Mouse (Mus musculus): ENCODE results near the gene Dupd1.

Dupd1 gene

DNA sequence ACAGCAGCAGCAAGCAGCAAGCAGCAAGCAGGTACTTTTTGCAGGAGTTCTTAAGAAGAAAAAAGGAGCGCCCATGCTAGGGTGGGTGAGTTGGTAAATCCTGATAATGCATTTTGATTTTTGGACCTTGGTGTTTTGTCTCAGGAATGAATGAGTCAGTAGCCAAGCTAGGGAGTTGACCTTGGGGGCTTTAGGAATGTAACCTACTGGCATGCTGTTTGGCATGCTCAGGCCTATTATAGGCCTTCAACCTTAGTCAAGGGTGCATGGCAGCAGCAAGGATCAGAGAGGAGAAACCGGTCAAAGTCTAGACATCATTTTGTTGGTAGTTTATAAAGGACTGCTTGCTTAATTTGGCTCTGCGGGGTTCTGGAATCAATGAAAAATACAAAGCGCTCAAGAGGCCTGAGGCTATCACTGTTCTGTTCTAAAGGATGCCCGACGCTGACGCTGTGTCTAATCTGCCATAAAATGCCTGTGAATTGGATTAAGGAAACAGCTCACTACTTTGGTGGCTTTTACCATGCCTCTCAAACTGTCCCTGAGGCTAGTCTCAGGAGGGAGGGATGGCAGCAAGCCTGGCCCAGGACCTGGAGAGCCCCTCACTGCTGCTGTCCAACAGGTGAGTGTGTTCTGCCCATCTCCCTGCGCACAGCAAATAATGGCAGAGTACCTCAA lies 7.8 kb upstream of the Dupd1 start:
- no peak for DNase-seq

DNA sequence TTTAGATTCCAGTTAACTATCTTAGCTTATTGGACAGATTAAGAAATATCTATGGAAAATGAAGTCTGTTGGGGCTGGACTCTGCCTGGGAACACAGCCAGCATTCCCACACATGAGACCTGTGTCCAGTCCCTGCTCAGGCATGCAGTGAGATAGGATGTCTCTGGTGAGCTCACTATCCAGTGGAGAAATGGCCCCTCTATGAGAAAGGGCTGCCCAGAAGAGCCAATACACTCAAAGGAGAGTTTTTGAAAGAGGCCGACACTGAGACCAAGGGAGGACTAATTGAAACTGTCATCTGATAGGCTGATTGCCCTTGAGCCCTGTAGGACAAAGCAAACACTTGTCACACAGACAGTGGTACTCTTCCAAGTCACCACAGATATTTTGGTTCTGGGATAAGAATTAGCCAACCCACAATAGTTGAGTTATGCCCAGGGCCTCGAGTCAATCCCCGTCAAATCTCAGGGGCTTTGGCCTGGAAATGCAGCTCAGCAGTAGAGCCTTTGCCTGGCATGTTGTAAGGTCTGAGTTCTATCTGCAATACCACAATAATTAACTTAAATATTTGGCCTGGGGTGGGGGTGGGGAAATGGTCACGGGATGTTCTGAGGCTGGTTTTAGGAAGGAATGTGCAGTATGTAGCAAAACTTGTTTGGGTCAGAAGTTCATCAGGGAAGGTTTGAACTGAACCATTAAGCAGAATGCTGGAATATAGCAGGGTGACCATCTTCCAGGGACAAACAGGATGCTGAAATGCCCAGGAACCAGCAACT lies 6.2 kb upstream of the Dupd1 start:
- DNase-seq: no peak

DNA sequence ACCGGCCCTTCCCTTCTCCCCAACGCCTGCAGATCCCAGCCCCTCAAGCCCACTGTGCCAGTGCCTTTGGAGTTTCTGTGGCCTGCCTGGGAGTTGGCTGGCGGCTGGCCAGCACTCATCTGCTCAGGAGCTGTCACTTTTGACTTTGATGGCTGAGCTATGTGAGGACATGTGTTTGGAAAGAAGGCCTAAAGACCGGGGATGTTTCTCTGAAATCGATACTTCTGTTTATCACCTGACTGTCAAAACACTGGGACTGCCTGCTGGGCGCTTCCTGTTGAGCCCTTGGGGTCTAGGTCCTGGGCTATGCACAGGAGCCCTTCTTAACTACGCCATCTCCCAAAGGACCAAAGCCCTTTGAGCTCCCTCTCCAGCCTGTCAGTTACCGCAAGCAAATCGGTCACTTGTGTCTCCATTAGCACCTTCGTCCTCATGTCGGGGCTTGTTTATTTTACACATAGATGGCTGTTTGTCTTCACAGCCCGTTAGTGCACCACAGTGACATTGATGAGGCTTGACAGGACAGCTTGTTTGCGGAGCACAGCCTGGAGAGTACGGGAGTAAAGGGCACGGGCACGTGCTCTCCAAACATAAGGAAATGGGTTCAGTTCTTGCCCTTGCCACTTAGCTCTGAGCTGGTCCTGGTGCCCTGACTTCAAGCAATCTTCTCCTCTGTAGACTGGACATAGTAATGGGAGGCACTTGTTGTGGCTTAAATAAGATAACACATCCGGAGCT lies 5.4 kb upstream of the Dupd1 start:
- no peak for DNase-seq

DNA sequence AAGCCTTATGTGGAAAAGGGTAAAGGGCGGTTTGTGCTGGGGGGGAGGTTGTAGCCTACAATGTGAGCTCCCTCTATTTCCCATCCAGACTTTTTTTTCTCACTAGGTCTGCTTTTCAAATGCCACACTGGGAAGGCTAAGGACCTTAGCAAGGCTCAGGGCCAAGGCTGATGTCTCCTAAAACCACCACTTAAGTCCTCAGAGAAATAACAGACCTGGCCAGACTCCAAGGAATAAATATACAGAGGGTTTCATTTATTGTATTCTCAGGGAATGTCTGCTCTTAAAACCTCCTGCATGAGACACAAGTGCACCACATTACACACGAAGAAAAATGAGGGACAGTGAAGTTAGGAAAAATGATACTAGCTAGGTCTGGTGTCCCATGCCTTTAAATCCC lies 3.1 kb downstream of the Dupd1 start:
- DNase-seq: no peak

DNA sequence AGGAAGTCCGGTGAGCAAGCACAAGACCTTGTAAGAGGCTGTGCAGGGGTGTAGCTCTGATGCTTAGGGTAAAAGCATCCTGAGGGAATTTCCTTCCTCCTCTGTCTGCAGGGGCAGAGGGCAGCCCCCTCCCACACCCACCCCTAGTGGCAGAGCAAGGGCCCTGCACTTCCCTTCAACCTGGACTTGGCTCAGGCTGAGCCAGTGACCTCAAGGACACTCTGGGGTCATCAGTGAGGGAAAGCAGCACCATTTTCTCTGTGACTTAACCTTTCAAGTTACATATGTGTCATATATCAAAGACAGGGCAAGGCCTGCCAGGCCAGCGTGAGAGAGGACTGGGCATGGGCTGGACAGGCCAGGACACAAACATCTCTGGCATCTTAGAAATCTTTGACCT lies 4.8 kb downstream of the Dupd1 start:
- DNase-seq: no peak

DNA sequence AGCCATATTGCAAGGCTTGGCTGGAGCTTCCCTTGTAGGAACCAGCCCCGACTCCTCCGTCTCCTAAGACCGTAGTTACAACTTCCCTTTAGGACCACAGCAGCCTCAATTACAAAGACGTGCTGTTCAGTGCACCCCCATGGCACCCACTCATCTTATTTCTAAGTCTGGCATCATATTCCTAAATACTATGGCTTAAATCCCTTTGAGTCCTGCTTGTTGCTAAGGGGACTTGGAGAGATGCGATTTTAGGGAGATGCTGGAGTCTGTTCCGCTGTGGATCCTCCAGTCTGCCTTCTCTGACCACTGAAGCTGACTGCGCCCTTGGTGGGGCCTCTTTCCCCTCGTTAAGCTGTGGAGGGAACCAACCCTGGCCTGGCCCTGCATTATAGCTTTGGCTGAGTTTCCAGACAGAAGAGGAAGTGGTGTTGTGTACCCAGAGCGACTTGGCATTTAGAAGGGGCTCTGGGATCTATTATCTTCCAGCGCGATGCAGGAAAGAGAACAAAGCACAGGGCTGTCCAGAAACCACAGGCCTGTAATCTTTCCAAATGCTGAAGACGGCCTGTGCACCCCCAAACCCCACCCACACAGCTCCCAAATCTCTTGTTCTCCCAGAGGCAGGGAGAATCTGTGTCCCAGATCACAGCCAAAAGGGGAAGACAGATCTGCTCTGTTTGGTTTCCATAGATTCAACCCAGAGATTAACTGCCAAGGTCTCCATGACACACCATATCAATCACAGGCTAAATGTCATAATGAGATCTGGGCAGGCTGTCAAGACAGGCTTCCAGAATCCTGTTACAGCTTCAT lies 7.4 kb downstream of the Dupd1 start:
- DNase-seq: no peak

DNA sequence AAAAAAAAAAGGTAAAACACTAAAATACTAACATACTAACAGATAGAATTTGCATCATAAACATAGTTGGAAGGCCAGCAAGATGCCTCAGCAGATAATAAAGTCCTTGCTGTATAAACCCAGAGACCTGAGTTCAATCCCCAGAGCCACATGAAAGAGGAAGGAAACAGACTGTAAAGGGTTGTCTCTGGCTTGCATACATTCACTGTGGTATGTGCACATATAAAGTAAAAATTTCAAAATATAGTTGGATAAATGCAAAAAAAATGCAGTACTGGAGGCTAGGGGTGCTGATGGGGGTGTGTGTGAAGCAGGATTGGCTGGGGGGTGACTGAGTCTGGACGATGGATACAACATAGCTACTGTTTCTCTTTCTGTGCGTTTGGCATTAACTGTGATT lies 8.9 kb downstream of the Dupd1 start:
- DNase-seq: no peak

DNA sequence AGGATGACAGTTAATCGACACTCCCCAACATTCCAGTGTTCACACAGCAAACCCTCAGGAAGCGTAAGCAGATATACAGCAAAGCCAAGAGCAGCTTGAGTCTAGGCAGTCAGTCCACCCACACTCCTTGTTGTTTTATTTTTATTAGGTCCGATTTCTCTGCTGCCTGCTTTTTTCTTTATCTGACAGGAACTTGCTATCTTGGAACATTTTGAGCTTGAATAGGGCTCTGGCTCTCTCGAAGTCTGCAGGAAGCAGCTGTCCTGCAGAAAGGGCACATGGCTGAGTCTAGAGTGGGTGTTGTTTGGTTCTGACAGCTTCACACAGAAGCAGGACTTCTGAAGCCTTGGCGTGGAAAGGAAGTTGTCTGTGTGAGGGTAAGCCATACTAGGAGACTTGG lies 11.1 kb downstream of the Dupd1 start:
- no peak for DNase-seq

DNA sequence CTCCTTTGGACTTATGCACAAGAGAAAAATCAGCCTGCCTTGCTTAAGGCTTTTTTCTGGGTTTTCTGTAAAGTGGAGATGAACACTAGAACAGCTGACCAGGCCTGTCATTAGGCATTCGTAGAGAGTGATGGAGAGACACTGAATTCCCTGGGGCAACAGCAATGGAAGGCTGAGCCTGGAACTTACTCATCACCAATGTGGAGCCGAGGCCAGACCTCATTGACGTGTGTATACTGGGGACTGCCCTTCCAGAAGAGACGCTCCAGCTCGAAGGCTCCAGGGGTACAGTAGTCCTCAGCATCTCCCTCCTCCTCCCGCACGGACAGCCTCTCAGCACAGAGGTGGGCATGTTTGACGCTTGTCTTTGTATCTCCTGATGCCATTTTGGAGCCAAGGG lies 11.7 kb downstream of the Dupd1 start:
- DNase-seq: no peak

DNA sequence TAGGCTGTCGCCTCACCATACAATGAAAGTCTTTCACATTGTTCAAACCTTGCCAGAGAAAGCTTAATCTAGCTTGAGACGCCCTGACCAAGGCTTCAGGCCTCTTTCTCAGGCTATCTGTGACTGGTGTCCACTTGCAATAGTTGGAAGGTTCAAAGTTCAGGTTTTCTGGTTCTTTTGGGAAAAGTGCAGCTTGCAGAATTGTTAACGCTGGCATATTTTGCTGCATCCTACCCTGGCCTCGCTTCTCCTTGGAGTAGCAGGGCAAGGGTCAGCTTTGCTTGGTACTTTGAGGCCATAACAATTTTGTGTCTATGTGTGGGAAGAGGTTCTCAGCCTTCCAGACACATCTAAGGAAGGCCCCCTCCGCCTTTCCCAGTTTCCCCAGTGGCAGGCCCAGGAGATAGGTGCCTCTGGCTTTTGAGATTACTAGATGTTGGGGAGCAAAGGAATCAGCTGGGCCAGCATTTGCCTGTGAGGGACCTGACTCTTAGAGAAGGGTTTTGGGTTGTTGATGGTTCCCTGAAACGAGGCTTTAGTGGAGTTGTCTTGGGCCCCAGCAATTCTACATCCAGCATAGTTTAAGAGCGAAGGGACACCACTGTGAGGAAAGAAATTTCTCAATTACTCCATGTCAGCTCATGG lies 18.1 kb downstream of the Dupd1 start:
- DNase-seq: no peak

DNA sequence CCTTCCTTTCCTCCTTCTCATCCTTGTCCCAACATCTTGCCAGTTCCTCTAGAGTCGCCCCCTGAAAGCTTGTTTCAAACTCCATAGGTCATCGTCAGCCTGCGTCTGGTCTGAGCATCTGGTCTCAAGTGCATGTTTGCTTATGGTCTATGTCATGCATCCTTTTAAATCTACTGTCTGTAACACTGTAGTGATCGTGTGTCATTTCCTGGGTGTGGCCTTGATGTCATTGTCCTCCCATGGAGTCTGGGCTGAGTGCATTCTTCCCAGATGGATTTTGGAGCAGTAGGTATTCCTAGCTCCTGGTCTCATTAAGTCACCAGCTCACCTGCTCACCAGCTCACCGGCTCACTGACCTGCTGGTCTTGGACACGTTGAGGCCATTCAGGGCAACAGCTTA lies 19.4 kb downstream of the Dupd1 start:
- DNase-seq: no peak

DNA sequence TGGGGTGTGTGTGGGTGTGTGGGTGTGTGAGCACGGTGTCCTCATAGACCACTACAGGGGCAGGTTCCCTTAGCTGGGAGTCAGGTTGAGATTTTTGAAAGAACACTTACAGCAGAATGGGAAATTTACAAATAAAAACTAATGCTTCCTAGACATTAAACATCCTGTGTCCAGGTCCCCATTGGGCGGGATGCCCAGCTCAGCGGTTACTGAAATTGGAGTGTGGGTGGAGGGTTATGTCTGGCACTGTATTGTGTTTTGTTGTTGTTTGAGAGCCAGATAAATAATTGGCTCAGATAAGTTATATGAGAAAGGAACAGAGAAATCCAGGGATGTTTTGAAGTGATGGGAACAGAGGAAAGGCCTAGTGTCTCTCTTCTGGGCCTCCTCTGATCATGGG lies 23.3 kb downstream of the Dupd1 start:
- no peak for DNase-seq

DNA sequence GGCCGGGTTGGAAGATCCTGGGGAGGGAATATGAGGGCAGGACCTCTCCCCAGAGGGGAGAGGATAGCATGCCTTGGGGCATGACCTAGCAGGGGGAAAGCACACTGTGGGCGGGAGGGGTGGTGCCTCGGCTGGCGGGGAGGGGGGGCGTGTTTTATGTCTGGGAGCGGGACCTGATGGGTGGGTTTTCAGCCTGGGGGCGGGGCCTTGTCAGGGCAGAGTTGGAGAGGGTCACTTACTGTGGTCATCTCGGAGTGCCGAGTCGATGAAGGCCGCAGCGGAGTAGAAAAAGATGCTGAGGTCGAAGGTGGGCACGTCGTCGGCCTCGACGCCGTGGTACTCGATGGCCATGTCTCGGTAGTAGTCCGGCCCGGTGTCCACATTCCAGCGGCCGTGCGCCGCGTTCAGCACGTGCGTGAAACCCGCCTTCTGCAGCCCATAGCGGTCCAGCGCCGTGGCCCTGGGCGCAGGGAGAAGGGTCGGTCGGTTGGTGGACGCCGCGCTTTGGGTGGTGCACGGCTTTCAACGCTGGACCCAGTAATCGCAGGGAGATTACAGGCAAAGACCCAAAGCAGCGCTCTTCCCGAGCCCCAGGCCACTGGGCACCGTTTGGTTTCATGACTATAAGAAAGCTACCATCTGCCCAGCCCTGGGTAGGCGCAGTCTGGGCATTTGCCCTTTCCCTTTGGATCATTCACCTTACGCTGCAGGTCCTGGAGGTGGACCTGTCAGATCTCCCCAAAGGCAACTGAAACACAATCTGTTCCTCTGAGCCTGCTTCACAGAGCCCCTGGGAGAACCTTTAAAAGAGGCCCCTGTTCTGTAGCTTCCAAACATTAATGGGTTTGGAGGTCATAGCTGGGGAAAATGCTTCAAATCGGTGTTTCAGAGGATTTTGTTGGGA lies 27.7 kb downstream of the Dupd1 start:
- DNase-seq: no peak

DNA sequence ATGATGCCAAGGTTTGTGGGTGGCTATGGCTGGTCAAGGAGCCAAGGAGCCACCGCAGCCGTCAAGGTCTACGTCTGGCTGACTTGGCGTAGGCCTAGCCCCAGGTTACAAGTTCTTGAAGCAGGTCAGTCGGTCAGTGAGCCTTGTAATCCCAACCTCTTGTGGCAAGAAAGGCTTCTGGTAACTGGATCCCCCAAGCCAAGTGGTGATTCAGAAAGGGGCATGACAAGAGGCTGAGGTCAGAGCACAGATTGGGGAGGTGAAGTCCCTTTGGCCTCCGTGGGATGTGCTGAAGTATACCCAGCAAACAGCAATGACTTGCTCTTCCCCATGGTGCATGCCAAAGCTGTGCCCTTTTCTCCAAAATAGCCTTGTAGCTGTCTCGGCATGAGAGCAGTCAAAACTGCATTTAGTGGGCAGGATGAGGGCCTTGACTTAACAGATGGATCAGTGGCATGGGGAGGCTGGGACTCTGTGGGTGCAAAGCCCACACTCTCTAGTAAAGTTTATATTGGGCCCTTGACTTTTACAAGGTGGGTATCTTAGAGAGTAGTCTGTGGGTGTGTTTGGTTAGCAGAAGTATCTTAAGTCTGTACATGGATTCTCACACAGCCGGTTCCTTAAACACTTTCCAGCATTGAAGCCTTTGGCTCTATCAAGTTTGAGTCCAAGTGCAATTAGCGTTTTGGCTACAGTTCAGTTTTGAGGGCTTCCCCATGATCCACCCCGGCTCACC lies 28.8 kb downstream of the Dupd1 start:
- no peak for DNase-seq

DNA sequence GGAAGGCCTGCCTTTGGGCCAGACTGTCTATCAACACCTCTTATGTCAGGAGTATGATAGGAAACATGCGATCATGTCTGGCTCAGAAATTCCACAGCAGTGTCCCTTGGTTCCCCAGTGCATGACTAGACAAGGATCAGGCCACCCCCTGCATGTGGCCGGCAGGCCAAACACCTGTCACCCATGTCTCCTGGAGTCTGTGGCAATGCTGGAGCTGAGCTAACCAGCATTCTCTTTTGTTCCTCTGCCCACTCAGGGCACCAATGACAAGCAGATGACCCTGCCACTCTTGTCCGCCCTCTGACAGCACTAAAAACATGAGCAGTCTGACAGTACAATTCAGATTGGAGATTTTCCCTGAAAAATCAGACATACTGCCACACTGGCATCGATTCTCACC lies 30.5 kb downstream of the Dupd1 start:
- no peak for DNase-seq

DNA sequence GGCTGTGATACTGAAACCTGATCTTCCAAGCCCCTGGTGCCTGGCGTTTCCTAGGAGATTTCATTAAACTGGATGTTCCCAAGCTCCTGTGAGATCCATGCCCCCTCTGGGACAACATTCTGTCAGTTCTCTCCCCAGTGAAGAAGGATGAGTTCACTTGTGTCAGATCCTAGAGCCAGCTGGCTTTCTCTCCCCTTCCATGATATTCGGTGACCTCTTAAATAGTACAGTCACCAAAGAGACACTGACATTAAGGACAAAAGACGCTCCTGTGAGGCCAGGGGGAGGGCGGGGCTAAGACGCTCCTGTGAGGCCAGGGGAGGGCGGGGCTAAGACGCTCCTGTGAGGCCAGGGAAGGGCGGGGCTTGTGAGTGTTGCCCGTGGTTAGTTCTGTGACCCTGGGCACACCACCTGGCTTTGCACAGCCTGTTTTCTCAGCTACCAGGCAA lies 31.7 kb downstream of the Dupd1 start:
- DNase-seq: no peak

DNA sequence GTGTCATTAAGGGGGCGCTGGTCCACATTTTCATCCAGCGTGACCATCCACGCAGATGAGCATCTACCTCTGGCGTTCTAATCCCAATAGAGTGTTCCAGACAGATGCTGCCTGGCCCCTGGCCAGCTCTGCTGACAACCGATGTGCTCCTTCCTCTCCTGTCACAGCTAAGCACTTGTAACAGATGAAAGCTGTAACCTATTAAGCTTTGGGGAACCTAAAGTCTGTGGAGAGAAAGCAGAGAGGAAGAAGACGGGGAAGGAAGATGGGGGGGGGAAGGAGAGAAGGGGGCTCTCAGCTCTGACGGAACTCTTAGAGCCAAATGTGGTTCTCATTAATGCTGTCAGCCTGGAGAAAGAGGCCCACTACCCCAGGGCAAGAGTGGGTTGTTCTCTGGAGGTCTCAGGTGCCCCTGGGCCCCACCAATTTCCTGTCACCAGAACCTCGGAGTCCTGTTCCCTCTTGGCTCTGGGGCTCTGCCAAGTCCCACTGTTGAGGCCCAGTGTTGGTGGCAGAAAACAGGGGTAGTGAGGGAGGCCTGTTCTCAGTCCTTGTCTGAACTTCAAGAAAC lies 34.7 kb downstream of the Dupd1 start:
- DNase-seq: no peak

DNA sequence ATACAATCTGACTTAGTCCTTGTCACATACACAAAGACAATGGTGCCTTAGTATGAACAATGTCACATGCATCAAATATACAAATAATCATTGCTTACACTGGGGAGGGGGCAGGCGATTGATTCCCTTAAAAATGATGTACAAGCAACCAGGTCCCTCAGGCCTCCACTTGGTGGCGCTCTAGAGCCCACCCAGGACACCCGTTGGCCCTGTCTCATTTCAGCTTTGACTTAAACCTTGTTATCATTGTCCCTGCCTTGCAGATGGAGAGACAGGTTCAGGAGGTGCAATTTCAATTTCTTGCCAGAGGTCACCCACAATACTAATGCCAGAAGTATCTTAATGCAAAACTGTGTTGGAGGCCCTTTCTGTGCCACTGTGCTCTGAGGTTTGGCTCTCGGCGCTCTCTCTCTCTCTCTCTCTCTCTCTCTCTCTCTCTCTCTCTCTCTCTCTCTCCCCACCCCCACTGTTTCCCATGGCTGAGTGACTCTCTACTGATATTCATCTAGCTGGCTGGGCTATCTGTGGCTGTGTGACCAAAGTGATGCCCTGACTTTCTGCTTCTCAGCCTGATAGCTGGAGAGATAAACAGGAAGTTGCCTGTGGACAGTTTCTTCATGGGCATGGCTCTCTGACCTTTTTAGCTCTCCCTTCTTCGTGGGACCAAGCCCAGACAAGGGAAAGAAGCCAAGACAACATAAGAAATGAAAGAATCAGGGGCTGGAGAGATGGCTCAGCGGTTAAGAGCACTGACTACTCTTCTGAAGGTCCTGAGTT lies 35.7 kb downstream of the Dupd1 start:
- DNase-seq: peak; percentile 25

DNA sequence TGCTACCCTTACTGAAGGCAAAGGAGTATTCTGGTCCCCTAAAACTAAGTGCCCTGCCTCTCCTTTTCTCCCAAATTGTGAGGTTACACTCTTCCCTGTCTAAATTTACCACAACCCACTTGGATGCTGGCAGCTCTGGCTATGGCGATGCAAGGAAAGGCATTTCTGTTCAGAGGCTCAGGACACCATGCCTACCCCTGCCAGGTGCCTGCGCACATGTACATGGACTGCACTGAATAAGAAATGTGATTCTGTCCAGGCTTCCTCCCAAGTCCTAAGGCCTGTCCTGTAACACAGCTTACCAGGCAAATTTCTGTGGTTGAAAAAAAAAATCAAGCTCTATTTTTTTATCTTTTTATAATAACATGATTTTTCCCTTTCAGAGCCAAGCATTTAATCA lies 38.2 kb downstream of the Dupd1 start:
- DNase-seq: no peak

DNA sequence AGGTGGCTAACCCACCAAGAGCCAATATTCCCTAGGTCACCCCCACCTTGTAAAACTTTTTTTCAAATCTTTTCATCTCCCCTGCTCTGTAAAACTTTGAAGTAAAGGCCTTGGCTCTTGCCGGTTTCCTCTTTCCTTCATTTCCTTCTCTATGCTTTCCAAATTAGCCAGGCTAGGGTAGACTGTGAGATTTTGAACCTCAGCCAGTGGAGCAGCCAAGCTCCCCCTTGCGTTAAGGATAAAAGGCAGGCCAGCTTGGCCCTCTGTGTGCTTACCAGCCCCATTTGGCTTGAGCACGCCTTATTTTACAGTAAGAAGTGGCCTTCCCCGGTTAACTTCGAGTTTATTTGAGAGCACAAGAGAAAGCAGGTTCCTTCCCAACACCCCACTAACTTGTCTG lies 39.9 kb downstream of the Dupd1 start:
- DNase-seq: no peak

All from cerebellum, adult 8-10 months (tissue).